Comparison of ENCODE assay signal across 18 mouse cellular contexts in the genomic region with DNA sequence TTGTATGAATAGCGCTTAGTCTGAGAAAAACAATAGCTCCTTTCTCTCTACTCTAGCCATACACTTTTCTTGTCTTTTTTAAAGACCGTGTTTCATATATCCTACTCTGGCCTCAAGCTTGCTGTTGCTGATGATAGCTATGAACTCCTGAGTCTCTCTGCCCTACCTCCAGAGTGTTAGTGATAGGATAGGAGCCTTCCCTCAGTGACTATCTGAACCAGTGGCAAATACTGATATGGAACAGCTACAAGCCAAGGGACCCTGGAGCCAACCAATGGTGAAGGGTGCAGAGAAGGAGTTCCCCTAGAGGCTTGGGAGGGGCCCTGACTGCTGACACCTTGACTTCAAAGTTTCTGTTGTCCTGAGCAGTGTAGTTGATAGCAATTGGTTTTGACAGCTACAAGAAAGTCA. TPM values are rescaled to one million over a fixed set of nuclear protein-coding genes. Genes with fewer than 3 reads are reported as not detected.
DNase-seq lines count a peak whose midpoint lies in the region; ATAC-seq lines count a peak whose summit lies in the region.
"Had no signal": no experiment of that assay in that cellular context is flagged by ENCODE, and none has a peak within 500 bp of the region (broad histone marks: within the 10 kb centered on the region; RNA-seq: fewer than 3 reads in every experiment).

No protein-coding gene starts in this region.

- H3K9ac ChIP-seq in liver, embryonic 11.5 days (ENCODE audit: low read depth, low read length) = no peak overlapping the region
- H3K9ac ChIP-seq in stomach, embryonic 15.5 days = no peak overlapping the region
- H3K9ac ChIP-seq: embryonic facial prominence, embryonic 15.5 days; lung, embryonic 14.5 days had no signal

- H3K27ac ChIP-seq in liver, embryonic 11.5 days (ENCODE audit: low read depth, low read length) = peak overlapping the region; percentile 92
- no peak overlapping the region for H3K27ac ChIP-seq in stomach, embryonic 15.5 days
- H3K27ac ChIP-seq: embryonic facial prominence, embryonic 15.5 days had no signal

- intact Hi-C loops in gastrocnemius, postnatal 14 days (cut with DNase I; ENCODE audit: low total_unique reads) = no loop called here

- no peak overlapping the region for H3K4me3 ChIP-seq in liver, embryonic 11.5 days (ENCODE audit: low read depth, low read length)
- H3K4me3 ChIP-seq in stomach, embryonic 15.5 days (replicated peaks) = no peak overlapping the region
- H3K4me3 ChIP-seq: embryonic facial prominence, embryonic 15.5 days; myocyte had no signal

- H3K4me1 ChIP-seq in liver, embryonic 11.5 days (replicated peaks; ENCODE audit: control insufficient read depth, insufficient read depth, low read length) = peaks cover 53% of the 10 kb centered on the region
- no peaks in the 10 kb centered on the region for H3K4me1 ChIP-seq in stomach, embryonic 15.5 days
- H3K4me1 ChIP-seq: embryonic facial prominence, embryonic 15.5 days had no signal

- peak; percentile 99 for ATAC-seq in liver, embryonic 11.5 days (replicated peaks; ENCODE audit: low FRiP score)
- peak; percentile 96 for ATAC-seq in stomach, embryonic 15.5 days (ENCODE audit: insufficient read depth, low FRiP score, low read depth)
- ATAC-seq: forebrain, embryonic 16.5 days had no signal

- H3K9me3 ChIP-seq in liver, embryonic 11.5 days (ENCODE audit: control insufficient read depth, low read length) = no peaks in the 10 kb centered on the region
- H3K9me3 ChIP-seq in stomach, embryonic 15.5 days = no peaks in the 10 kb centered on the region
- H3K9me3 ChIP-seq: embryonic facial prominence, embryonic 15.5 days had no signal

- no peaks in the 10 kb centered on the region for H3K36me3 ChIP-seq in liver, embryonic 11.5 days (ENCODE audit: control insufficient read depth, insufficient read depth, low read length)
- no peaks in the 10 kb centered on the region for H3K36me3 ChIP-seq in stomach, embryonic 15.5 days
- H3K36me3 ChIP-seq: embryonic facial prominence, embryonic 15.5 days had no signal

- H3K27me3 ChIP-seq in liver, embryonic 11.5 days (replicated peaks; ENCODE audit: control insufficient read depth, insufficient read depth, low read length) = no peaks in the 10 kb centered on the region
- no peaks in the 10 kb centered on the region; the same call in 1 of the 2 replicates for H3K27me3 ChIP-seq in stomach, embryonic 15.5 days (replicated peaks)
- H3K27me3 ChIP-seq: CH12.LX; embryonic facial prominence, embryonic 15.5 days had no signal

- H3K4me2 ChIP-seq in liver, embryonic 11.5 days = peak overlapping the region; percentile 49
- no peak overlapping the region for H3K4me2 ChIP-seq in stomach, embryonic 15.5 days
- H3K4me2 ChIP-seq: embryonic facial prominence, embryonic 15.5 days; lung, embryonic 14.5 days had no signal

- 57% methylated on average over 2 of the region's 2 CpGs for WGBS in liver, embryonic 11.5 days
- 69% methylated on average over 2 of the region's 2 CpGs for WGBS in stomach, embryonic 15.5 days

- DNase-seq in embryo, embryonic 10 days (ENCODE audit: low spot score) = peak; percentile 13
- no peak for DNase-seq in embryo, embryonic 9.5 days (ENCODE audit: extremely low spot score)
- DNase-seq in spleen, postnatal 36 days (ENCODE audit: low spot score in 2 of 2) = peak; percentile 44 to 56
- no peak for DNase-seq in spleen, postnatal 14 days (ENCODE audit: low spot score in 2 of 2)
- peak; percentile 43 for DNase-seq in liver, embryonic 11.5 days (ENCODE audit: low spot score)
- no peak for DNase-seq in right cerebral cortex, postnatal 25 days
- no peak for DNase-seq in gastrocnemius, postnatal 14 days
- DNase-seq: adrenal gland, adult 8-10 months; cerebellum, postnatal 14 days; gastrocnemius, postnatal 10 days; kidney, postnatal 10 days; lung, embryonic 14.5 days; thymus, postnatal 25 days had no signal

RNA-seq across cellular contexts. Expression of a gene that starts 14.9 kb away (rescaled TPM):
- polyA plus RNA-seq in liver, embryonic 11.5 days (2014; fragmentation: Nextera tagmentation; extraction: Ambion mirVana) = 12.7 and 14.1 TPM in 2 replicates
- polyA plus RNA-seq in stomach, embryonic 15.5 days (2015; fragmentation: Nextera tagmentation; extraction: Ambion mirVana) = 10.6 and 11.6 TPM in 2 replicates
- total RNA-seq in gastrocnemius, postnatal 14 days (2021) = 10 to 100 TPM; 12.9 to 13.3 TPM

RNA-seq across cellular contexts. Expression of a gene that starts 38.4 kb away (rescaled TPM):
- polyA plus RNA-seq in liver, embryonic 11.5 days (2014; fragmentation: Nextera tagmentation; extraction: Ambion mirVana) = 63.6 and 85.2 TPM in 2 replicates
- 22.8 and 65.7 TPM in 2 replicates for polyA plus RNA-seq in stomach, embryonic 15.5 days (2015; fragmentation: Nextera tagmentation; extraction: Ambion mirVana)
- 100 to 1,000 TPM; 372 to 502 TPM for total RNA-seq in gastrocnemius, postnatal 14 days (2021)

Comparison
In these comparisons a context has a peak if more than half of its experiments do, and no peak if none do; other contexts are left out.
1. DNase-seq: peak in embryo, embryonic 10 days (single experiment), spleen, postnatal 36 days (2 of 2) and liver, embryonic 11.5 days (single experiment); none in embryo, embryonic 9.5 days (single experiment), spleen, postnatal 14 days (0 of 2), right cerebral cortex, postnatal 25 days (single experiment) and gastrocnemius, postnatal 14 days (single experiment).